Mouse (Mus musculus): ENCODE results near the gene Lmo3.
A peak's percentile ranks its signal among the peaks of the same experiment; 100 is the strongest.

Lmo3 gene

GRCm38 (mm10) chr6:138581734-138582505, at the start of gene Lmo3:
Lmo3 (minus strand) TSS chr6:138581968.
- DNase-seq (ENCODE audit: low spot score in 2 of 2), result no peak

- DNase-seq (ENCODE audit: low spot score in 2 of 2), result no peak
These were observed 39.0 kb upstream of the Lmo3 start for GRCm38 (mm10) chr6:138620786-138621185.

GRCm38 (mm10) chr6:138618396-138618795, 36.6 kb upstream of the Lmo3 start:
- no peak for DNase-seq (ENCODE audit: low spot score in 2 of 2)

GRCm38 (mm10) chr6:138597016-138597415, 15.2 kb upstream of the Lmo3 start:
- DNase-seq (ENCODE audit: low spot score in 2 of 2), result no peak

- no peak for DNase-seq (ENCODE audit: low spot score in 2 of 2)
These were observed 14.4 kb upstream of the Lmo3 start for GRCm38 (mm10) chr6:138595991-138596698.

- DNase-seq (ENCODE audit: low spot score in 2 of 2), result no peak
These were observed 1.5 kb upstream of the Lmo3 start for GRCm38 (mm10) chr6:138583314-138583713.

- no peak for DNase-seq (ENCODE audit: low spot score in 2 of 2)
These were observed 785 bp upstream of the Lmo3 start for GRCm38 (mm10) chr6:138582506-138583000.

GRCm38 (mm10) chr6:138580491-138581076, 1.2 kb downstream of the Lmo3 start:
- no peak for DNase-seq (ENCODE audit: low spot score in 2 of 2)

- no peak for DNase-seq (ENCODE audit: low spot score in 2 of 2)
These were observed 18.4 kb downstream of the Lmo3 start for GRCm38 (mm10) chr6:138563416-138563815.

- DNase-seq (ENCODE audit: low spot score in 2 of 2), result no peak
These were observed 29.6 kb downstream of the Lmo3 start for GRCm38 (mm10) chr6:138552144-138552543.

- no peak for DNase-seq (ENCODE audit: low spot score in 2 of 2)
These were observed 46.9 kb downstream of the Lmo3 start for GRCm38 (mm10) chr6:138534879-138535278.

GRCm38 (mm10) chr6:138506642-138507041, 75.1 kb downstream of the Lmo3 start:
- DNase-seq (ENCODE audit: low spot score in 2 of 2), result no peak

- DNase-seq (ENCODE audit: low spot score in 2 of 2), result no peak
These were observed 77.8 kb downstream of the Lmo3 start for GRCm38 (mm10) chr6:138503946-138504345.

GRCm38 (mm10) chr6:138482834-138483233, 98.9 kb downstream of the Lmo3 start:
- no peak for DNase-seq (ENCODE audit: low spot score in 2 of 2)

GRCm38 (mm10) chr6:138477611-138478010, 104.2 kb downstream of the Lmo3 start:
- peak; percentile 49 to 56 for DNase-seq (ENCODE audit: low spot score in 2 of 2)

- no peak for DNase-seq (ENCODE audit: low spot score in 2 of 2)
These were observed 112.6 kb downstream of the Lmo3 start for GRCm38 (mm10) chr6:138469204-138469603.

GRCm38 (mm10) chr6:138444515-138445048, 137.2 kb downstream of the Lmo3 start:
- no peak for DNase-seq (ENCODE audit: low spot score in 2 of 2)

- DNase-seq (ENCODE audit: low spot score in 2 of 2), result no peak
These were observed 144.4 kb downstream of the Lmo3 start for GRCm38 (mm10) chr6:138437351-138437750.

GRCm38 (mm10) chr6:138436813-138437212, 145.0 kb downstream of the Lmo3 start:
- DNase-seq (ENCODE audit: low spot score in 2 of 2), result no peak

GRCm38 (mm10) chr6:138427394-138427793, 154.4 kb downstream of the Lmo3 start:
- DNase-seq (ENCODE audit: low spot score in 2 of 2), result no peak

GRCm38 (mm10) chr6:138426894-138427293, 154.9 kb downstream of the Lmo3 start:
- no peak for DNase-seq (ENCODE audit: low spot score in 2 of 2)

- DNase-seq (ENCODE audit: low spot score in 2 of 2), result no peak
These were observed 157.1 kb downstream of the Lmo3 start for GRCm38 (mm10) chr6:138424514-138425225.
